Mouse (Mus musculus) brain, embryonic 14.5 days (tissue): ENCODE data around the gene Mki67. TPM values are rescaled to one million over a fixed set of nuclear protein-coding genes. Genes with fewer than 3 reads are reported as not detected.
A peak's percentile ranks its signal among the peaks of the same experiment; 100 is the strongest.

Experiments used
- DNase-seq: peaks from one replicate; pipeline ENCODE4 v3.0.0-alpha.2; 2011; ENCODE audit warnings: low read depth
- CTCF ChIP-seq: fragments of 200-500 bp; IDR thresholded peaks from 2 replicates; pipeline ENCODE4 v1.5.1; 2012; ENCODE audit warnings: inconsistent platforms, mild to moderate bottlenecking, moderate library complexity, borderline replicate concordance; ENCODE audit not compliant: insufficient read depth, insufficient read length; ENCODE audit errors: extremely low read depth
- POLR2A ChIP-seq: fragments of 200-500 bp; IDR thresholded peaks from 2 replicates; pipeline ENCODE4 v1.6.1; 2012; ENCODE audit warnings: mild to moderate bottlenecking, inconsistent platforms, borderline replicate concordance; ENCODE audit not compliant: poor library complexity, insufficient read depth, insufficient read length, severe bottlenecking; ENCODE audit errors: extremely low read depth
- polyA plus RNA-seq: library from polyadenylated mRNA; depleted of rRNA; stranded (reverse); fragments of >200 nt; gene quantifications from 2 replicates; pipeline ENCODE4 v1.2.3, GENCODE M21; 2012; rRNA removed

Mki67 gene
- polyA plus RNA-seq, 1 experiment = 18.4 TPM

GRCm38 (mm10) chr7:135653601-135654000 lies 62.6 kb downstream of the Mki67 start:
- TF ChIP-seq POLR2A (no peak), CTCF (no peak)
- DNase-seq = no peak

GRCm38 (mm10) chr7:135652781-135653180 lies 63.4 kb downstream of the Mki67 start:
- DNase-seq = no peak
- TF ChIP-seq CTCF (no peak), POLR2A (no peak)

GRCm38 (mm10) chr7:135651831-135652511 lies 64.2 kb downstream of the Mki67 start:
- no peak for DNase-seq
- TF ChIP-seq POLR2A (no peak), CTCF (no peak)

GRCm38 (mm10) chr7:135650061-135650460 lies 66.1 kb downstream of the Mki67 start:
- DNase-seq = no peak
- TF ChIP-seq CTCF (no peak), POLR2A (no peak)

GRCm38 (mm10) chr7:135649306-135649705 lies 66.9 kb downstream of the Mki67 start:
- DNase-seq = no peak
- TF ChIP-seq CTCF (no peak), POLR2A (no peak)

GRCm38 (mm10) chr7:135648821-135649220 lies 67.3 kb downstream of the Mki67 start:
- no peak for DNase-seq
- TF ChIP-seq CTCF = no peak
- TF ChIP-seq POLR2A = no peak

GRCm38 (mm10) chr7:135646976-135647375 lies 69.2 kb downstream of the Mki67 start:
- no peak for TF ChIP-seq POLR2A
- no peak for TF ChIP-seq CTCF
- no peak for DNase-seq

GRCm38 (mm10) chr7:135644452-135644851 lies 71.7 kb downstream of the Mki67 start:
- no peak for DNase-seq
- TF ChIP-seq POLR2A (no peak), CTCF (no peak)

- TF ChIP-seq CTCF (peak; percentile 72), POLR2A (no peak)
- DNase-seq = peak; percentile 93
Measured at GRCm38 (mm10) chr7:135641698-135642507, 74.3 kb downstream of the Mki67 start.

Other genes starting within 250 kb of the Mki67 start
- gene Clrn3, start 187.7 kb downstream of the Mki67 start, polyA plus RNA-seq = not detected in 2 replicates
- gene Ptpre, start 178.9 kb downstream of the Mki67 start, polyA plus RNA-seq = 3.3 and 6.7 TPM in 2 replicates